Mouse (Mus musculus) heart, embryonic 16.5 days (tissue): ENCODE data around the gene Gm49388. TPM values are rescaled to one million over a fixed set of nuclear protein-coding genes. Genes with fewer than 3 reads are reported as not detected.

Experiments
- ATAC-seq: fragments of 200-750 bp; cut with Nextera tagmentation; replicated peaks from 2 replicates; pipeline ENCODE4 v1.8.0; 2017; ENCODE audit warnings: moderate number of reproducible peaks; ENCODE audit not compliant: insufficient read depth, low FRiP score; ENCODE audit errors: extremely low read depth
- H3K27ac ChIP-seq: fragments of 300-500 bp; sonication (generic); 2 replicates; pipeline ENCODE4 v1.5.1; 2014; ENCODE audit warnings: mild to moderate bottlenecking, low read length, control low read depth, moderate library complexity
- H3K27me3 ChIP-seq: fragments of 300-500 bp; sonication (generic); 2 replicates; pipeline ENCODE4 v1.6.1; 2014; ENCODE audit warnings: low read length, mixed read lengths; ENCODE audit not compliant: control insufficient read depth, insufficient read depth
- H3K36me3 ChIP-seq: fragments of 300-500 bp; sonication (generic); 2 replicates; pipeline ENCODE4 v1.6.1; 2014; ENCODE audit not compliant: control insufficient read depth, insufficient read depth
- H3K4me1 ChIP-seq: fragments of 300-500 bp; sonication (generic); 2 replicates; pipeline ENCODE4 v1.6.1; 2014; ENCODE audit warnings: low read length, mixed read lengths; ENCODE audit not compliant: control insufficient read depth, insufficient read depth
- H3K4me2 ChIP-seq: fragments of 300-500 bp; sonication (generic); 2 replicates; pipeline ENCODE4 v1.6.1; 2014; ENCODE audit warnings: low read depth, mild to moderate bottlenecking, control low read depth, low read length
- H3K4me3 ChIP-seq: fragments of 300-500 bp; sonication (generic); 2 replicates; pipeline ENCODE4 v1.5.1; 2014; ENCODE audit warnings: mild to moderate bottlenecking, control low read depth, low read length
- H3K9ac ChIP-seq: fragments of 300-500 bp; sonication (generic); 2 replicates; pipeline ENCODE4 v1.6.1; 2014; ENCODE audit warnings: low read length, control low read depth
- H3K9me3 ChIP-seq: fragments of 300-500 bp; sonication (generic); replicated peaks from 2 replicates; pipeline ENCODE4 v1.6.1; 2016; ENCODE audit warnings: low read length; ENCODE audit not compliant: control insufficient read depth
- WGBS: fragments of 180-500 bp; shearing (Covaris S2); extraction: QIAGEN DNeasy Blood & Tissue Kit; methylation state at CpG from one replicate; pipeline ENCODE4 v1.1.7; 2014; 5-methylcytosine and 5-hydroxymethylcytosine counted together
- polyA plus RNA-seq: library from polyadenylated mRNA; unstranded; fragments of >200 nt; fragmentation: Nextera tagmentation; extraction: Ambion mirVana; gene quantifications from 2 replicates; pipeline ENCODE4 v1.2.1, GENCODE M21; 2015

Gene Gm49388
- polyA plus RNA-seq, 1 experiment from 2014 or later, result not detected

- Histone ChIP-seq H3K36me3 (peaks cover 40% of the 10 kb centered on the region), H3K9me3 (no peaks in the 10 kb centered on the region), H3K27me3 (no peaks in the 10 kb centered on the region), H3K27ac (no peak overlapping the region), H3K4me1 (peaks cover 7% of the 10 kb centered on the region), H3K9ac (no peak overlapping the region), H3K4me2 (no peak overlapping the region), H3K4me3 (no peak overlapping the region)
- ATAC-seq, result no peak
- 84% methylated on average over 19 of the region's 19 CpGs for WGBS
These were observed 35.0 kb upstream of the Gm49388 start for GRCm38 (mm10) chr7:127750131-127751127.

GRCm38 (mm10) chr7:127751619-127752018 is 33.8 kb upstream of the Gm49388 start:
- no peak overlapping the region for H3K9ac ChIP-seq
- no peak overlapping the region for H3K4me3 ChIP-seq
- H3K27ac ChIP-seq, result no peak overlapping the region
- no peak for ATAC-seq
- WGBS, result 88% methylated on average over 5 of the region's 5 CpGs
- H3K4me1 ChIP-seq, result peaks cover 7% of the 10 kb centered on the region
- H3K9me3 ChIP-seq, result no peaks in the 10 kb centered on the region
- H3K27me3 ChIP-seq, result no peaks in the 10 kb centered on the region
- H3K4me2 ChIP-seq, result no peak overlapping the region
- H3K36me3 ChIP-seq, result peaks cover 40% of the 10 kb centered on the region

- ATAC-seq, result no peak
- no peaks in the 10 kb centered on the region for H3K27me3 ChIP-seq
- H3K9me3 ChIP-seq, result no peaks in the 10 kb centered on the region
- no peak overlapping the region for H3K9ac ChIP-seq
- H3K36me3 ChIP-seq, result peaks cover 40% of the 10 kb centered on the region
- no peak overlapping the region for H3K4me3 ChIP-seq
- H3K4me2 ChIP-seq, result no peak overlapping the region
- 95% methylated on average over 27 of the region's 27 CpGs for WGBS
- H3K4me1 ChIP-seq, result peaks cover 6% of the 10 kb centered on the region
- H3K27ac ChIP-seq, result no peak overlapping the region
These were observed 33.3 kb upstream of the Gm49388 start for GRCm38 (mm10) chr7:127752069-127752468.

GRCm38 (mm10) chr7:127753158-127753557 is 32.2 kb upstream of the Gm49388 start:
- H3K4me1 ChIP-seq, result no peaks in the 10 kb centered on the region
- ATAC-seq, result no peak
- no peaks in the 10 kb centered on the region for H3K9me3 ChIP-seq
- H3K9ac ChIP-seq, result no peak overlapping the region
- H3K4me2 ChIP-seq, result no peak overlapping the region
- WGBS, result 72% methylated on average over 5 of the region's 5 CpGs
- H3K27ac ChIP-seq, result no peak overlapping the region
- peaks cover 40% of the 10 kb centered on the region for H3K36me3 ChIP-seq
- no peaks in the 10 kb centered on the region for H3K27me3 ChIP-seq
- no peak overlapping the region for H3K4me3 ChIP-seq

GRCm38 (mm10) chr7:127753741-127754140 is 31.7 kb upstream of the Gm49388 start:
- H3K9ac ChIP-seq, result no peak overlapping the region
- 89% methylated on average over 7 of the region's 7 CpGs for WGBS
- peaks cover 40% of the 10 kb centered on the region for H3K36me3 ChIP-seq
- no peak overlapping the region for H3K27ac ChIP-seq
- H3K9me3 ChIP-seq, result no peaks in the 10 kb centered on the region
- H3K27me3 ChIP-seq, result no peaks in the 10 kb centered on the region
- H3K4me2 ChIP-seq, result no peak overlapping the region
- H3K4me3 ChIP-seq, result no peak overlapping the region
- ATAC-seq, result no peak
- no peaks in the 10 kb centered on the region for H3K4me1 ChIP-seq

- no peak for ATAC-seq
- Histone ChIP-seq H3K9ac (no peak overlapping the region), H3K27me3 (no peaks in the 10 kb centered on the region), H3K4me3 (no peak overlapping the region), H3K9me3 (no peaks in the 10 kb centered on the region), H3K27ac (no peak overlapping the region), H3K4me2 (peak overlapping the region; percentile 19; the same call in 1 of the 2 replicates), H3K4me1 (peaks cover 12% of the 10 kb centered on the region), H3K36me3 (peaks cover 8% of the 10 kb centered on the region; the same call in 1 of the 2 replicates)
- 32% methylated on average over 6 of the region's 6 CpGs for WGBS
These were observed 25.7 kb upstream of the Gm49388 start for GRCm38 (mm10) chr7:127759716-127760115.

- no peaks in the 10 kb centered on the region for H3K9me3 ChIP-seq
- no peaks in the 10 kb centered on the region for H3K27me3 ChIP-seq
- H3K27ac ChIP-seq, result no peak overlapping the region
- ATAC-seq, result no peak
- H3K36me3 ChIP-seq, result peaks cover 11% of the 10 kb centered on the region; the same call in 1 of the 2 replicates
- H3K4me1 ChIP-seq, result peaks cover 12% of the 10 kb centered on the region
- no peak overlapping the region for H3K9ac ChIP-seq
- 76% methylated on average over 3 of the region's 3 CpGs for WGBS
- H3K4me2 ChIP-seq, result no peak overlapping the region
- H3K4me3 ChIP-seq, result no peak overlapping the region
These were observed 24.9 kb upstream of the Gm49388 start for GRCm38 (mm10) chr7:127760478-127760877.

- 23% methylated on average over 7 of the region's 7 CpGs for whole genome bisulfite sequencing
- H3K4me2 ChIP-seq, result no peak overlapping the region
- H3K9me3 ChIP-seq, result no peaks in the 10 kb centered on the region
- H3K4me3 ChIP-seq, result no peak overlapping the region
- H3K36me3 ChIP-seq, result peaks cover 12% of the 10 kb centered on the region; the same call in 1 of the 2 replicates
- peaks cover 12% of the 10 kb centered on the region for H3K4me1 ChIP-seq
- no peak overlapping the region for H3K9ac ChIP-seq
- H3K27ac ChIP-seq, result no peak overlapping the region
- 0 out of 2 replicates have a peak, but pooled peaks have one; percentile 35 for ATAC-seq
- H3K27me3 ChIP-seq, result no peaks in the 10 kb centered on the region
These were observed 24.4 kb upstream of the Gm49388 start for GRCm38 (mm10) chr7:127761026-127761425.

GRCm38 (mm10) chr7:127763642-127764041 is 21.8 kb upstream of the Gm49388 start:
- no peak overlapping the region for H3K4me3 ChIP-seq
- H3K4me2 ChIP-seq, result no peak overlapping the region
- peaks cover 19% of the 10 kb centered on the region for H3K36me3 ChIP-seq
- H3K9me3 ChIP-seq, result no peaks in the 10 kb centered on the region
- peaks cover 12% of the 10 kb centered on the region for H3K4me1 ChIP-seq
- no peak overlapping the region for H3K9ac ChIP-seq
- H3K27ac ChIP-seq, result no peak overlapping the region
- WGBS, result 83% methylated on average over 4 of the region's 4 CpGs
- no peaks in the 10 kb centered on the region for H3K27me3 ChIP-seq
- no peak for ATAC-seq
